Mouse (Mus musculus): ENCODE results near the gene Tnfaip8l2. TPM values are rescaled to one million over a fixed set of nuclear protein-coding genes. Genes with fewer than 3 reads are reported as not detected.
"Not testable (repeated sequence)": the region's sequence is repeated elsewhere in the genome, so short reads cannot be mapped to it uniquely, and the experiment has no call there.

Gene Tnfaip8l2
- polyA plus RNA-seq, 1 experiment from 2014 or later = 4.7 TPM

DNA sequence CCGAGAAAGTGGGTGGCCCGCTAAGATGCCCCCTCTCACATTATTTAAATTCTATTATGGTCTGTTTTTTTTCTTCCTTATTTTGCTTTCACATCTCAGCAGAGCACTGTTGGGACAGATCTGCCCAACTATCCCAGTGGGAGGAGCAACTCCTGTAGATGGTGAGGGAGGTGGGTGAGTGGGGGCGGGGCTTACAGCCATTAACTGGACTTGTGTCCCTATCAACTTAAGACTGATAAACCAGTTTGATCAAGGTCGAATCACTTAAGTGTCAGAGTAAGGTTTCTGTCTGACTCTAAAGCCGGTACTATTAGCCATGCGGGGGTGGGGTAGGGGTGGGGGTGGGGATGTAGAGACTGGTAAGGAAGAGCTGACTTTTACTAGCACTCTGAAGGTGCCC, 7.1 kb downstream of the Tnfaip8l2 start:
- 0 out of 2 replicates have a peak, but pooled peaks cover 11% of the 10 kb centered on the region for H3K4me1 ChIP-seq (ENCODE audit: control insufficient read depth, insufficient read depth, low read length)
- 0 out of 2 replicates have a peak overlapping the region, but pooled peaks have one; percentile 21 for H3K9ac ChIP-seq (replicated peaks; ENCODE audit: low read depth, low read length)
- H3K27me3 ChIP-seq (ENCODE audit: control insufficient read depth, insufficient read depth, low read length) = no peaks in the 10 kb centered on the region
- peak; percentile 44 for ATAC-seq (ENCODE audit: insufficient number of reproducible peaks, insufficient read depth, low FRiP score, low read depth)
- H3K9me3 ChIP-seq (ENCODE audit: control insufficient read depth, low read depth, low read length) = no peaks in the 10 kb centered on the region
- peak overlapping the region; percentile 53 for H3K4me2 ChIP-seq (replicated peaks; ENCODE audit: low read depth, low read length)
- peak overlapping the region; percentile 32 for H3K4me3 ChIP-seq (ENCODE audit: low read depth, low read length)
- no peak overlapping the region for H3K27ac ChIP-seq (ENCODE audit: low read length)
- H3K36me3 ChIP-seq (ENCODE audit: control insufficient read depth, insufficient read depth, low read length) = peaks cover 9% of the 10 kb centered on the region; the same call in 1 of the 2 replicates
- 14% methylated on average over 6 of the region's 6 CpGs for WGBS

DNA sequence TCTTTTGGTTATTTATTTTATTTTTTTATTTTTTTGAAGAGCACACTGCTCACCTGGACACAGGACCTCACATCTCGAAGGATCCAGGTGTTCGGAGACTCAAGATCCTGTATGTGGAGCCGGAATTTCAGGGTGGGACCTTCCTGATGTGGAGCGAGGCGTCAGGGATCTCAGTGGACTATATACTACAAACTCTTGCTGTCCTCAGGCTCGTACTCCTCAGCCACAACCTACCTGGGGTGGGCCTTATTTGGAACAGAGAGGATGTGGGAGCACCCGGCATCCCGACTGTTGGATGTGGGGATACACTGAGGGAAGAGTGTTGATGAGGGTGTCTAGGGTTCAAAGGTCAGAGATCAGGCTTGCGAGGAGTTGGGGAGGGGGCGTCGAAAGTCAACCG, 8.0 kb downstream of the Tnfaip8l2 start:
- no CpG with 5 or more reads among the region's 12 CpGs for WGBS
- H3K36me3 ChIP-seq (ENCODE audit: control insufficient read depth, insufficient read depth, low read length) = not testable (repeated sequence)

DNA sequence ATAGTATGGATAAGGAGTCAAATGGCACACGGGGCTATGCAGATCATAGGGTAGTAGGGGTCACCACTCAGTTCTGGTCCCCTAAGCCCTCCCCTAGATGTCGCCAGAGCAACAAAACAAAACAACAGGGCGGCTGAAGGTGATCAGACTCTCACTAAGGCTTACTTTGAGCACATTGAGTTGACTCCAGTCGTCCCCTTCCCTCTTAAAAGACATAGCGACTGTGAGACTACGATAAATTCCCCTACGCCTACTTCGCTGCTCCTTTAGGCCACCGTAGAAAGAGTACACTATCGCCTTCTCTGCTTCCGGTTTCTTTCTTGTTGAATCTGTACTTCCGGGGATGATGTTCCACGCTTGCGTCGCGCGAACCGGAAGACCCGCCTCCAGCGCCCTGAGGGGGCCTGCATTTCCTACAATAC, 8.5 kb downstream of the Tnfaip8l2 start, which contains the start of the genes Scnm1 and Lysmd1:
TSS of gene Scnm1 (minus strand) at position 332 of the 422 bp plus-strand sequence.
TSS of gene Lysmd1 (plus strand) at position 409 of the 422 bp plus-strand sequence.
- WGBS = under 1% methylated on average over 20 of the region's 20 CpGs
- H3K9me3 ChIP-seq (ENCODE audit: control insufficient read depth, low read depth, low read length) = no peaks in the 10 kb centered on the region
- ATAC-seq (ENCODE audit: insufficient number of reproducible peaks, insufficient read depth, low FRiP score, low read depth) = peak; percentile 92

More for the DNA sequence above, 8.0 kb downstream of the Tnfaip8l2 start:
- Histone ChIP-seq H3K4me3 (ENCODE audit: low read depth, low read length) (peak overlapping the region; percentile 44), H3K4me1 (ENCODE audit: control insufficient read depth, insufficient read depth, low read length) (0 out of 2 replicates have a peak, but pooled peaks cover 11% of the 10 kb centered on the region)
- not testable (repeated sequence) for H3K27ac ChIP-seq (ENCODE audit: low read length); H3K9ac ChIP-seq (replicated peaks; ENCODE audit: low read depth, low read length); H3K27me3 ChIP-seq (ENCODE audit: control insufficient read depth, insufficient read depth, low read length); H3K4me2 ChIP-seq (replicated peaks; ENCODE audit: low read depth, low read length); H3K9me3 ChIP-seq (ENCODE audit: control insufficient read depth, low read depth, low read length)
- ATAC-seq (ENCODE audit: insufficient number of reproducible peaks, insufficient read depth, low FRiP score, low read depth) = peak; percentile 51; the same call in 1 of the 2 replicates

GRCm38 (mm10) chr3:95133176-95133575, 9.0 kb downstream of the Tnfaip8l2 start:
- Histone ChIP-seq H3K27me3 (ENCODE audit: control insufficient read depth, insufficient read depth, low read length) (no peaks in the 10 kb centered on the region), H3K4me1 (ENCODE audit: control insufficient read depth, insufficient read depth, low read length) (0 out of 2 replicates have a peak, but pooled peaks cover 11% of the 10 kb centered on the region), H3K4me2 (replicated peaks; ENCODE audit: low read depth, low read length) (peak overlapping the region; percentile 53), H3K9ac (replicated peaks; ENCODE audit: low read depth, low read length) (peak overlapping the region; percentile 45; the same call in 1 of the 2 replicates), H3K9me3 (ENCODE audit: control insufficient read depth, low read depth, low read length) (no peaks in the 10 kb centered on the region), H3K27ac (ENCODE audit: low read length) (no peak overlapping the region), H3K36me3 (ENCODE audit: control insufficient read depth, insufficient read depth, low read length) (peaks cover 3% of the 10 kb centered on the region; the same call in 1 of the 2 replicates), H3K4me3 (ENCODE audit: low read depth, low read length) (peak overlapping the region; percentile 44)
- 51% methylated on average over 11 of the region's 11 CpGs for WGBS
- no peak for ATAC-seq (ENCODE audit: insufficient number of reproducible peaks, insufficient read depth, low FRiP score, low read depth)

More for the DNA sequence above, 8.5 kb downstream of the Tnfaip8l2 start, which contains the start of the genes Scnm1 and Lysmd1:
- Histone ChIP-seq H3K4me3 (ENCODE audit: low read depth, low read length) (peak within 1 kb of the TSS; percentile 44), H3K27ac (ENCODE audit: low read length) (peak within 1 kb of the TSS; percentile 6; the same call in 1 of the 2 replicates), H3K27me3 (ENCODE audit: control insufficient read depth, insufficient read depth, low read length) (no peaks in the 10 kb centered on the region), H3K4me2 (replicated peaks; ENCODE audit: low read depth, low read length) (peak within 1 kb of the TSS; percentile 53), H3K4me1 (ENCODE audit: control insufficient read depth, insufficient read depth, low read length) (0 out of 2 replicates have a peak, but pooled peaks cover 11% of the 10 kb centered on the region), H3K9ac (replicated peaks; ENCODE audit: low read depth, low read length) (peak within 1 kb of the TSS; percentile 45), H3K36me3 (ENCODE audit: control insufficient read depth, insufficient read depth, low read length) (peaks cover 3% of the 10 kb centered on the region; the same call in 1 of the 2 replicates)

DNA sequence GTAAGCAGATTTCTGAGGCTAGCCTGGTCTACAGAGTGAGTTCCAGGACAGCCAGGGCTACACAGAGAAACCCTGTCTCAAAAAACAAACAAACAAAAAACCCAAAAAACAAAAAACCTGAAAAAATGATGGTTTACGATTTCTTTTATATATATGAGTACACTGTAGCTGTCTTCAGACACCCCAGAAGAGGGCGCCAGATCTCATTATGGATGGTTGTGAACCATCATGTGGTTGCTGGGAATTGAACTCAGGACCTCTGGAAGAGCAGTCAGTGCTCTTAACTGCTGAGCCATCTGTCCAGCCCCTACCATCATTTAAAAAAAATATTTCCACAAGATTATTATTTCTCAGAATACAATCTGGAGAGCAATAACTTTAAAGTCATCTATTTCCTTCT, 9.8 kb downstream of the Tnfaip8l2 start:
- WGBS = 91% methylated on average over 2 of the region's 2 CpGs
- H3K4me2 ChIP-seq (replicated peaks; ENCODE audit: low read depth, low read length); H3K9me3 ChIP-seq (ENCODE audit: control insufficient read depth, low read depth, low read length); H3K36me3 ChIP-seq (ENCODE audit: control insufficient read depth, insufficient read depth, low read length); H3K27me3 ChIP-seq (ENCODE audit: control insufficient read depth, insufficient read depth, low read length); H3K27ac ChIP-seq (ENCODE audit: low read length); H3K9ac ChIP-seq (replicated peaks; ENCODE audit: low read depth, low read length); ATAC-seq (ENCODE audit: insufficient number of reproducible peaks, insufficient read depth, low FRiP score, low read depth); H3K4me3 ChIP-seq (ENCODE audit: low read depth, low read length): not testable (repeated sequence)
- 0 out of 2 replicates have a peak, but pooled peaks cover 11% of the 10 kb centered on the region for H3K4me1 ChIP-seq (ENCODE audit: control insufficient read depth, insufficient read depth, low read length)

GRCm38 (mm10) chr3:95130081-95130480, 12.1 kb downstream of the Tnfaip8l2 start:
- ATAC-seq (ENCODE audit: insufficient number of reproducible peaks, insufficient read depth, low FRiP score, low read depth) = no peak
- Histone ChIP-seq H3K9me3 (ENCODE audit: control insufficient read depth, low read depth, low read length) (no peaks in the 10 kb centered on the region), H3K27me3 (ENCODE audit: control insufficient read depth, insufficient read depth, low read length) (no peaks in the 10 kb centered on the region), H3K9ac (replicated peaks; ENCODE audit: low read depth, low read length) (no peak overlapping the region), H3K4me1 (ENCODE audit: control insufficient read depth, insufficient read depth, low read length) (peaks cover 7% of the 10 kb centered on the region; the same call in 1 of the 2 replicates), H3K4me2 (replicated peaks; ENCODE audit: low read depth, low read length) (no peak overlapping the region), H3K36me3 (ENCODE audit: control insufficient read depth, insufficient read depth, low read length) (peaks cover 3% of the 10 kb centered on the region; the same call in 1 of the 2 replicates), H3K4me3 (ENCODE audit: low read depth, low read length) (no peak overlapping the region), H3K27ac (ENCODE audit: low read length) (no peak overlapping the region)
- WGBS = 83% methylated on average over 5 of the region's 5 CpGs

DNA sequence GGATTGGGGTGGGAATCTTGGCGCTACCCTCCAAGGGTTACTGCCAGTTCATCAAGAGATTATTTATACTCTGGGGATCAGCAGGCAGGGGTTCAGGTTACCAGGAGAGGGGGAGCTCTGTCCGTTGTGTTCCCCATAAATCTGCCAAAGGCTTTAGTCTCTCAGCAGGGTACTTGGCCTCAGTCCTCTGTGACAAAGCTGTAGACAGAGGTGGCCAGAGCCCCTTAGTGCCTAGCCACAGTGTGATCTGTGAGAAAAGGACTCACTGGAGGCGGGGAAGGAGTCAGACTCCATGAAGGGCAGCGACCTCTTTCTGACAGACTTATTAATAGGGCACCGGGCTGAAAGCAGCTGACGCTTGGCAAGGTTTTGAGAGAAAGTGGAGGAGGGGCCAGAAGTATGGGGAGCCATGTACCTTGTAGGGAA, 12.9 kb downstream of the Tnfaip8l2 start:
- H3K9me3 ChIP-seq (ENCODE audit: control insufficient read depth, low read depth, low read length) = no peaks in the 10 kb centered on the region
- no peak overlapping the region for H3K4me3 ChIP-seq (ENCODE audit: low read depth, low read length)
- WGBS = 34% methylated on average over 6 of the region's 6 CpGs
- peaks cover 8% of the 10 kb centered on the region; the same call in 1 of the 2 replicates for H3K4me1 ChIP-seq (ENCODE audit: control insufficient read depth, insufficient read depth, low read length)
- ATAC-seq (ENCODE audit: insufficient number of reproducible peaks, insufficient read depth, low FRiP score, low read depth) = no peak
- peaks cover 3% of the 10 kb centered on the region; the same call in 1 of the 2 replicates for H3K36me3 ChIP-seq (ENCODE audit: control insufficient read depth, insufficient read depth, low read length)
- no peak overlapping the region for H3K4me2 ChIP-seq (replicated peaks; ENCODE audit: low read depth, low read length)
- no peaks in the 10 kb centered on the region for H3K27me3 ChIP-seq (ENCODE audit: control insufficient read depth, insufficient read depth, low read length)
- no peak overlapping the region for H3K9ac ChIP-seq (replicated peaks; ENCODE audit: low read depth, low read length)
- H3K27ac ChIP-seq (ENCODE audit: low read length) = no peak overlapping the region

- Histone ChIP-seq H3K27me3 (ENCODE audit: control insufficient read depth, insufficient read depth, low read length) (no peaks in the 10 kb centered on the region), H3K9ac (replicated peaks; ENCODE audit: low read depth, low read length) (no peak overlapping the region), H3K27ac (ENCODE audit: low read length) (no peak overlapping the region; the same call in 1 of the 2 replicates), H3K9me3 (ENCODE audit: control insufficient read depth, low read depth, low read length) (no peaks in the 10 kb centered on the region), H3K4me3 (ENCODE audit: low read depth, low read length) (no peak overlapping the region), H3K36me3 (ENCODE audit: control insufficient read depth, insufficient read depth, low read length) (peaks cover 26% of the 10 kb centered on the region), H3K4me2 (replicated peaks; ENCODE audit: low read depth, low read length) (no peak overlapping the region), H3K4me1 (ENCODE audit: control insufficient read depth, insufficient read depth, low read length) (peaks cover 5% of the 10 kb centered on the region; the same call in 1 of the 2 replicates)
- ATAC-seq (ENCODE audit: insufficient number of reproducible peaks, insufficient read depth, low FRiP score, low read depth) = no peak
- WGBS = 22% methylated on average over 5 of the region's 5 CpGs
These were observed 17.2 kb downstream of the Tnfaip8l2 start for GRCm38 (mm10) chr3:95124972-95125371.

Measured in stomach, embryonic 14.5 days (tissue).